Mouse (Mus musculus) thymus, adult 2 months (tissue): ENCODE results near the gene Hmga2.

Experiments
- CTCF ChIP-seq: fragments of 200-500 bp; IDR thresholded peaks from 2 replicates; pipeline ENCODE4 v1.5.1; 2012; ENCODE audit warnings: mild to moderate bottlenecking, control low read depth, low read length, moderate library complexity, borderline replicate concordance; ENCODE audit not compliant: control insufficient read depth, poor library complexity, insufficient read depth; ENCODE audit errors: extremely low read depth
- POLR2A ChIP-seq: fragments of 200-500 bp; IDR thresholded peaks from 2 replicates; pipeline ENCODE4 v1.6.1; 2012; ENCODE audit warnings: mild to moderate bottlenecking, low read length, control low read depth, moderate library complexity; ENCODE audit not compliant: control insufficient read depth, poor library complexity, insufficient read depth; ENCODE audit errors: extremely low read depth

GRCm38 (mm10) chr10:120389707-120390106 lies 86.6 kb downstream of the Hmga2 start:
- no peak for TF ChIP-seq CTCF
- TF ChIP-seq POLR2A: no peak
